Mouse (Mus musculus) heart, embryonic 13.5 days (tissue): ENCODE results near the gene Brd3. TPM values are rescaled to one million over a fixed set of nuclear protein-coding genes. Genes with fewer than 3 reads are reported as not detected.

ENCODE experiments used
- ATAC-seq: fragments of 200-750 bp; cut with Nextera tagmentation; 2 replicates; pipeline ENCODE4 v1.8.0; 2017; ENCODE audit warnings: moderate TSS enrichment; ENCODE audit not compliant: insufficient number of reproducible peaks, low FRiP score, low TSS enrichment; ENCODE audit errors: extremely low read depth
- H3K27ac ChIP-seq: fragments of 300-500 bp; sonication (generic); replicated peaks from 2 replicates; pipeline ENCODE4 v1.5.1; 2015; ENCODE audit warnings: moderate library complexity, mild to moderate bottlenecking, inconsistent platforms
- H3K27me3 ChIP-seq: fragments of 300-500 bp; sonication (generic); replicated peaks from 2 replicates; pipeline ENCODE4 v1.6.1; 2015; ENCODE audit warnings: mild to moderate bottlenecking, inconsistent platforms
- H3K36me3 ChIP-seq: fragments of 300-500 bp; sonication (generic); 2 replicates; pipeline ENCODE4 v1.6.1; 2015; ENCODE audit warnings: mild to moderate bottlenecking, inconsistent platforms
- H3K4me1 ChIP-seq: fragments of 300-500 bp; sonication (generic); 2 replicates; pipeline ENCODE4 v1.6.1; 2015; ENCODE audit warnings: inconsistent platforms
- H3K4me2 ChIP-seq: fragments of 300-500 bp; sonication (generic); 2 replicates; pipeline ENCODE4 v1.6.1; 2015; ENCODE audit warnings: inconsistent platforms, mild to moderate bottlenecking, moderate library complexity
- H3K4me3 ChIP-seq: fragments of 300-500 bp; sonication (generic); 2 replicates; pipeline ENCODE4 v1.5.1; 2015; ENCODE audit warnings: moderate library complexity, mild to moderate bottlenecking, inconsistent platforms
- H3K9ac ChIP-seq: fragments of 300-500 bp; sonication (generic); 2 replicates; pipeline ENCODE4 v1.6.1; 2015; ENCODE audit warnings: inconsistent platforms, mild to moderate bottlenecking, moderate library complexity
- H3K9me3 ChIP-seq: fragments of 300-500 bp; sonication (generic); 2 replicates; pipeline ENCODE4 v1.6.1; 2016; ENCODE audit warnings: inconsistent platforms
- WGBS: fragments of 180-500 bp; shearing (Covaris S2); methylation state at CpG from one replicate; pipeline ENCODE4 v1.1.7; 2015; ENCODE audit warnings: mixed read lengths; 5-methylcytosine and 5-hydroxymethylcytosine counted together
- polyA plus RNA-seq: library from polyadenylated mRNA; unstranded; fragments of >200 nt; fragmentation: Nextera tagmentation; extraction: Ambion mirVana; gene quantifications from 2 replicates; pipeline ENCODE4 v1.2.1, GENCODE M21; 2015

Brd3 gene
- polyA plus RNA-seq, 1 experiment from 2014 or later = 68.7 TPM

- Histone ChIP-seq H3K4me3 (peak overlapping the region; percentile 68), H3K27ac (peak overlapping the region; percentile 53), H3K4me2 (peak overlapping the region; percentile 92), H3K36me3 (peaks cover 38% of the 10 kb centered on the region), H3K9me3 (no peaks in the 10 kb centered on the region), H3K9ac (peak overlapping the region; percentile 83), H3K4me1 (peaks cover 22% of the 10 kb centered on the region), H3K27me3 (no peaks in the 10 kb centered on the region)
- ATAC-seq = no peak
- 29% methylated on average over 20 of the region's 20 CpGs for WGBS
Observed at GRCm38 (mm10) chr2:27442708-27443449, 64.6 kb downstream of the Brd3 start.

GRCm38 (mm10) chr2:27441767-27442707 is 65.4 kb downstream of the Brd3 start, which contains the start of gene Brd3os:
Brd3os (plus strand) TSS chr2:27442324.
- H3K4me2 ChIP-seq = peak within 1 kb of the TSS; percentile 92
- H3K9ac ChIP-seq = peak within 1 kb of the TSS; percentile 83
- peak; percentile 90 for ATAC-seq
- peaks cover 29% of the 10 kb centered on the region for H3K36me3 ChIP-seq
- H3K4me3 ChIP-seq = peak within 1 kb of the TSS; percentile 68
- H3K4me1 ChIP-seq = peaks cover 27% of the 10 kb centered on the region
- H3K27ac ChIP-seq = peak within 1 kb of the TSS; percentile 53
- no peaks in the 10 kb centered on the region for H3K9me3 ChIP-seq
- H3K27me3 ChIP-seq = no peaks in the 10 kb centered on the region
- WGBS = 3% methylated on average over 36 of the region's 36 CpGs

GRCm38 (mm10) chr2:27438281-27438680 is 69.2 kb downstream of the Brd3 start:
- Histone ChIP-seq H3K4me1 (peaks cover 27% of the 10 kb centered on the region), H3K27me3 (no peaks in the 10 kb centered on the region), H3K27ac (peak overlapping the region; percentile 36; the same call in 1 of the 2 replicates), H3K4me3 (no peak overlapping the region), H3K36me3 (no peaks in the 10 kb centered on the region), H3K9me3 (no peaks in the 10 kb centered on the region), H3K4me2 (no peak overlapping the region), H3K9ac (no peak overlapping the region)
- 22% methylated on average over 11 of the region's 11 CpGs for WGBS
- ATAC-seq = no peak

GRCm38 (mm10) chr2:27437876-27438275 is 69.6 kb downstream of the Brd3 start:
- Histone ChIP-seq H3K9ac (no peak overlapping the region), H3K9me3 (no peaks in the 10 kb centered on the region), H3K4me3 (no peak overlapping the region), H3K27ac (peak overlapping the region; percentile 36; the same call in 1 of the 2 replicates), H3K27me3 (no peaks in the 10 kb centered on the region), H3K4me1 (peaks cover 23% of the 10 kb centered on the region), H3K36me3 (no peaks in the 10 kb centered on the region), H3K4me2 (no peak overlapping the region)
- no peak for ATAC-seq
- WGBS = 10% methylated on average over 1 of the region's 1 CpGs

DNA sequence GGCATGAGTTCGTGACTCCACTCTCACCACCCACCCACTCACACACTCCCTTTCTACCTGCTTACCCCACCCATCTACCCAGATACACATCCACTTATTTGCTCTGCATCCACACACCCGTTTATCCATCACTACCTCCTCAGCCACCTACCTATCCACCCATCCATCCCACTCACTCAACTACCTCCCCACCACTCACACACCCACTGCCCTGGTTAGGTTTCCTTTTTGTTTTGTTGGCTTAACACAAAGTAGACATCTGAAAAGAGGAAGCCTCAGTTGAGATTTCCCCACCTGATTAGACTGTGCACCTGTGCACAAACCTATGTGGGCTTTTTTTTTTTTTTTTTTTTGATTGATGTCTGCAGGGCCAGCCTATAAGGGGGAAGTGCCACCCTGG is 74.9 kb downstream of the Brd3 start:
- 59% methylated on average over 2 of the region's 2 CpGs for WGBS
- Histone ChIP-seq H3K27ac (no peak overlapping the region), H3K27me3 (peaks cover 15% of the 10 kb centered on the region; the same call in 1 of the 2 replicates), H3K4me2 (no peak overlapping the region), H3K4me1 (peaks cover 9% of the 10 kb centered on the region), H3K9ac (no peak overlapping the region), H3K36me3 (no peaks in the 10 kb centered on the region), H3K9me3 (no peaks in the 10 kb centered on the region), H3K4me3 (no peak overlapping the region)
- ATAC-seq = no peak

DNA sequence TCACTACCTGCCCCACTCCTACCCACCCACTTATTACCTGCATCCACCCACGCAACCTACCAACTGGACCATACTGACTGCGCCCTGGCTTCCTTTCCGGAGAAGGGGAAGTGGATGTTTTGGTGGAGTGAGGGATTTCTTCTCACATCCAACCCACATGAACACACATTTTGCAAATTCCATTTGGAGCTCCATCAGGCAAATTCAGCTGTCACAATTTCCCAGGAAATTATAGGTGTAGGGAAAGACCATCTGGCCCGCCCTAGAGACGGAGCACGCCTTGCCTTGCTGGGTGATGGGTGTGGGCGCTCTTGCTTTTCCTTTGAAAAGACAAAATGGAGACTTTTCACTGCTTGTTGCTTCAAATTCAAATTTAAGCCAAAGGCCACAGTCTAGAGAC is 76.8 kb downstream of the Brd3 start:
- peaks cover 15% of the 10 kb centered on the region; the same call in 1 of the 2 replicates for H3K27me3 ChIP-seq
- peaks cover 20% of the 10 kb centered on the region for H3K4me1 ChIP-seq
- ATAC-seq = no peak
- H3K9me3 ChIP-seq = no peaks in the 10 kb centered on the region
- H3K27ac ChIP-seq = no peak overlapping the region
- WGBS = 86% methylated on average over 7 of the region's 7 CpGs
- no peaks in the 10 kb centered on the region for H3K36me3 ChIP-seq
- no peak overlapping the region for H3K4me3 ChIP-seq
- H3K4me2 ChIP-seq = no peak overlapping the region
- no peak overlapping the region for H3K9ac ChIP-seq

DNA sequence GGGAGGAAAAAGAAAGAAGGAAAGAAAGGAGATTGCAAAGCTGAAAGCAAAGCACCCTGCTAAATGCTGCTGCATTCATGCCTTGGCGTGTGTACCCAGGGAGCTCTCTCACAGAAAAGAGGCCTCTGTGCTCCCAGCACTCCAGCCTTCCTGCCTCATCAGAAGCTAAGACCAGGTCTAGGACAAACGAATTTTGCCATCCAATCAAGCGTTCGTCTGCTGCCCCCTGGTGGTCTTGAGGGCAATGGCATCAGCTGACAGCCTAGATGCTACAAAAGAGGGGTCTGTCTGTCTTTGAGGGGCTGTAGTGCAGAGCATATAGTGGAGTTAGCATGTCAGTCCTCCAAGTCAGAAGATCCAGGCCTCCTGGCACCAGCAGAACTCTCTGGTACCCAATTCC is 79.4 kb downstream of the Brd3 start:
- H3K27me3 ChIP-seq = peaks cover 15% of the 10 kb centered on the region; the same call in 1 of the 2 replicates
- H3K36me3 ChIP-seq = no peaks in the 10 kb centered on the region
- no peak overlapping the region for H3K4me3 ChIP-seq
- ATAC-seq = no peak
- H3K27ac ChIP-seq = no peak overlapping the region
- no peak overlapping the region for H3K4me2 ChIP-seq
- H3K4me1 ChIP-seq = peaks cover 40% of the 10 kb centered on the region
- no peaks in the 10 kb centered on the region for H3K9me3 ChIP-seq
- H3K9ac ChIP-seq = no peak overlapping the region
- 0% methylated on average over 4 of the region's 4 CpGs for WGBS

GRCm38 (mm10) chr2:27426855-27427457 is 80.5 kb downstream of the Brd3 start, which contains the start of gene Vav2:
Vav2 (minus strand) TSS chr2:27427033.
- ATAC-seq = peak; percentile 92
- Histone ChIP-seq H3K9ac (peak within 1 kb of the TSS; percentile 89), H3K4me3 (peak within 1 kb of the TSS; percentile 84), H3K4me1 (peaks cover 49% of the 10 kb centered on the region), H3K9me3 (no peaks in the 10 kb centered on the region), H3K36me3 (no peaks in the 10 kb centered on the region), H3K4me2 (peak within 1 kb of the TSS; percentile 99), H3K27ac (peak within 1 kb of the TSS; percentile 61), H3K27me3 (peaks cover 15% of the 10 kb centered on the region; the same call in 1 of the 2 replicates)
- under 1% methylated on average over 45 of the region's 58 CpGs for WGBS

- peak overlapping the region; percentile 61 for H3K27ac ChIP-seq
Observed at GRCm38 (mm10) chr2:27426406-27426854, 81.0 kb downstream of the Brd3 start.

GRCm38 (mm10) chr2:27425751-27426405 is 81.6 kb downstream of the Brd3 start:
- ATAC-seq = no peak
- Histone ChIP-seq H3K4me1 (peaks cover 59% of the 10 kb centered on the region), H3K27me3 (peaks cover 15% of the 10 kb centered on the region; the same call in 1 of the 2 replicates), H3K36me3 (no peaks in the 10 kb centered on the region), H3K4me3 (peak overlapping the region; percentile 84), H3K27ac (peak overlapping the region; percentile 61), H3K9me3 (no peaks in the 10 kb centered on the region), H3K4me2 (peak overlapping the region; percentile 99), H3K9ac (peak overlapping the region; percentile 89)
- WGBS = under 1% methylated on average over 54 of the region's 60 CpGs

More at GRCm38 (mm10) chr2:27426406-27426854, 81.0 kb downstream of the Brd3 start:
- Histone ChIP-seq H3K4me3 (peak overlapping the region; percentile 84), H3K9me3 (no peaks in the 10 kb centered on the region), H3K36me3 (no peaks in the 10 kb centered on the region), H3K9ac (peak overlapping the region; percentile 89), H3K27me3 (peaks cover 15% of the 10 kb centered on the region; the same call in 1 of the 2 replicates), H3K4me2 (peak overlapping the region; percentile 99), H3K4me1 (peaks cover 54% of the 10 kb centered on the region)
- 1% methylated on average over 59 of the region's 64 CpGs for WGBS
- peak; percentile 27 for ATAC-seq
